Comparison of ENCODE assay signal across 10 mouse cellular contexts in the genomic region with DNA sequence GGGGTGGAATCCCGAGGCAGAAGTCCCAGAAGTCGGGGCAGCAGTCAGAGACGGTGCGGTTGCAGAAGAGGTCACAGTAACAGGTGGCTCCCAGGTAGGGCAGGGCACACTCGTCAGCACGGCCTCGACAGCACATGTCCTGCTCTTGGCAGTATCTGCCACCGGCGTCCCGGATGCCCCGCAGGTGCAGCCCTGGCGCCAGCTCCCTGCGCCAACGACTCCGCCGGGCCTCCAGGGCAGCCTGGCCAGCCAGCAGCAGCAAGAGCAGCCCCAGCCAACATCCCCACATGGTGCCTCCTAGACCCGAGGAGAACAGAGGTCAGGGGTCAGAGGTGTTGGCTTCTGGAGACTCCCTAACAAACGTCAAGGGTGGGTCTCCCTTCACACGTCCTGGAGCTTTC. TPM values are rescaled to one million over a fixed set of nuclear protein-coding genes. Genes with fewer than 3 reads are reported as not detected.
DNase-seq lines count a peak whose midpoint lies in the region; ATAC-seq and TF ChIP-seq lines count a peak whose summit lies in the region.
"Had no signal": no experiment of that assay in that cellular context is flagged by ENCODE, and none has a peak within 500 bp of the region (broad histone marks: within the 10 kb centered on the region; RNA-seq: fewer than 3 reads in every experiment).

No protein-coding gene starts in this region.

- peak overlapping the region; percentile 40 for H3K4me3 ChIP-seq in C2C12 (ENCODE audit: insufficient read depth, poor library complexity, severe bottlenecking)

- peaks cover 9% of the 10 kb centered on the region for H3K79me3 ChIP-seq in C2C12 (ENCODE audit: low read depth)

- intact Hi-C loops in left cerebral cortex, postnatal 10 days (cut with DNase I), result no loop called here

- peaks cover 12% of the 10 kb centered on the region for H3K79me2 ChIP-seq in C2C12 (ENCODE audit: control insufficient read depth, insufficient read depth)

- H3K27me3 ChIP-seq in C2C12 (ENCODE audit: control insufficient read depth, insufficient read depth, insufficient read length), result no peaks in the 10 kb centered on the region

- peaks cover 5% of the 10 kb centered on the region for H3K36me3 ChIP-seq in C2C12 (ENCODE audit: control insufficient read depth, insufficient read depth)
- H3K36me3 ChIP-seq: midbrain, embryonic 12.5 days had no signal

- DNase-seq in embryo, embryonic 10 days (ENCODE audit: low spot score), result peak; percentile 18
- DNase-seq in embryo, embryonic 10.5 days (ENCODE audit: low spot score), result no peak
- DNase-seq in kidney, postnatal 36 days, result peak; percentile 49 to 63
- DNase-seq in MN1 (ENCODE audit: low spot score), result no peak
- no peak for DNase-seq in layer of hippocampus, postnatal 36 days
- no peak for DNase-seq in left cerebral cortex, postnatal 10 days (ENCODE audit: extremely low spot score in 1 of 2, low spot score in 2 of 2)

- no peak overlapping the region for H3ac ChIP-seq in C2C12 (ENCODE audit: control insufficient read depth, insufficient read length, low read depth)

- no peak for TF ChIP-seq CTCF in C2C12 (IDR thresholded peaks at IDR 0.05; ENCODE audit: control insufficient read depth, insufficient read depth, insufficient read length)

- peak; percentile 28 for ATAC-seq in erythroblast, adult 5-6 weeks (replicated peaks; ENCODE audit: low FRiP score, poor library complexity, severe bottlenecking)

TF ChIP-seq in C2C12, 6 proteins besides CTCF, POLR2A, EP300 and RAD21:
- no peak for TF ChIP-seq MAX (IDR thresholded peaks at IDR 0.05)
- TF ChIP-seq MYOD1 (IDR thresholded peaks at IDR 0.05; ENCODE audit: control insufficient read depth, insufficient read length, low read depth), result no peak
- no peak for TF ChIP-seq FOSL1 (IDR thresholded peaks at IDR 0.05; ENCODE audit: insufficient read depth, low read length, poor library complexity, severe bottlenecking)
- TF ChIP-seq MYOG (IDR thresholded peaks at IDR 0.05; ENCODE audit: control insufficient read depth, extremely low read depth, insufficient read length), result no peak
- TF ChIP-seq USF1 (IDR thresholded peaks at IDR 0.05; ENCODE audit: low read depth), result no peak
- TF ChIP-seq CEBPB (IDR thresholded peaks at IDR 0.05; ENCODE audit: low read depth), result no peak

RNA-seq across cellular contexts. Expression of a gene that starts 1.0 kb away (rescaled TPM):
- 64.1 TPM for polyA plus RNA-seq in C2C12 (2012; fragmentation: generic; extraction: Trizol)
- total RNA-seq in erythroblast, adult 5-6 weeks (2015; ENCODE audit: low replicate concordance), result 67.6 and 69.8 TPM in 2 replicates
- 95.4 and 126 TPM in 2 replicates for total RNA-seq in erythroblast, adult 5-6 weeks (2017; ENCODE audit: low replicate concordance)
- 1 to 10 TPM; 6.2 to 9.9 TPM for total RNA-seq in layer of hippocampus, postnatal 36 days (2021)
- 1 to 10 TPM; 2.3 to 2.7 TPM for total RNA-seq in left cerebral cortex, postnatal 10 days (2021)

RNA-seq across cellular contexts. Expression of a gene that starts 34.8 kb away (rescaled TPM):
- not detected for polyA plus RNA-seq in C2C12 (2012; fragmentation: generic; extraction: Trizol)
- not detected in 2 replicates for total RNA-seq in erythroblast, adult 5-6 weeks (2015; ENCODE audit: low replicate concordance)
- total RNA-seq in erythroblast, adult 5-6 weeks (2017; ENCODE audit: low replicate concordance), result not detected in 2 replicates
- 1 to 10 TPM; 2.7 to 3.1 TPM for total RNA-seq in layer of hippocampus, postnatal 36 days (2021)
- total RNA-seq in left cerebral cortex, postnatal 10 days (2021), result 10 to 100 TPM; 11.2 TPM

RNA-seq across cellular contexts. Expression of a gene that starts 48.3 kb away (rescaled TPM):
- polyA plus RNA-seq in C2C12 (2012; fragmentation: generic; extraction: Trizol), result not detected
- not detected in 2 replicates for total RNA-seq in erythroblast, adult 5-6 weeks (2015; ENCODE audit: low replicate concordance)
- not detected in 2 replicates for total RNA-seq in erythroblast, adult 5-6 weeks (2017; ENCODE audit: low replicate concordance)
- not detected for total RNA-seq in layer of hippocampus, postnatal 36 days (2021)
- not detected for total RNA-seq in left cerebral cortex, postnatal 10 days (2021)
- polyA plus RNA-seq: embryonic facial prominence, embryonic 11.5 days; midbrain, embryonic 12.5 days had no signal

Comparison
In these comparisons a context has a peak if more than half of its experiments do, and no peak if none do; other contexts are left out.
1. DNase-seq: peak in embryo, embryonic 10 days (single experiment) and kidney, postnatal 36 days (2 of 2); none in embryo, embryonic 10.5 days (single experiment), MN1 (single experiment), layer of hippocampus, postnatal 36 days (0 of 2) and left cerebral cortex, postnatal 10 days (0 of 2).
2. RNA of a gene that starts 1.0 kb away (total RNA-seq): 67.6 to 126 TPM in erythroblast, adult 5-6 weeks; 6.2 to 9.9 TPM in layer of hippocampus, postnatal 36 days and 2.3 to 2.7 TPM in left cerebral cortex, postnatal 10 days; every median in the first group is over 4 times any median in the second.